Mouse (Mus musculus): ENCODE results near the gene Tpte. TPM values are rescaled to one million over a fixed set of nuclear protein-coding genes. Genes with fewer than 3 reads are reported as not detected.

Gene Tpte
- polyA plus RNA-seq, 1 experiment, result not detected

- no peak overlapping the region for H3K27ac ChIP-seq (ENCODE audit: insufficient read depth, low read depth, low read length)
- H3K4me3 ChIP-seq (ENCODE audit: insufficient read depth, low read depth, low read length), result no peak overlapping the region
- H3K4me1 ChIP-seq (ENCODE audit: control insufficient read depth, insufficient read depth, low read length), result no peaks in the 10 kb centered on the region
- no peaks in the 10 kb centered on the region for H3K27me3 ChIP-seq (replicated peaks; ENCODE audit: control insufficient read depth, insufficient read depth, low read length)
- no peaks in the 10 kb centered on the region for H3K36me3 ChIP-seq (ENCODE audit: control insufficient read depth, insufficient read depth, low read length)
- TF ChIP-seq CTCF (conservative IDR thresholded peaks at IDR 0.05; ENCODE audit: insufficient read depth, insufficient read length, low read depth, low read length), result no peak
- TF ChIP-seq POLR2A (IDR thresholded peaks at IDR 0.05; ENCODE audit: low read depth, low read length), result no peak
- DNase-seq, result peak; percentile 12
- WGBS, result 42% methylated on average over 9 of the region's 9 CpGs
These were observed 23.0 kb upstream of the Tpte start for GRCm38 (mm10) chr8:22260091-22260722.

GRCm38 (mm10) chr8:22262267-22262666 is 21.0 kb upstream of the Tpte start:
- Histone ChIP-seq H3K4me3 (ENCODE audit: insufficient read depth, low read depth, low read length) (no peak overlapping the region), H3K4me1 (ENCODE audit: control insufficient read depth, insufficient read depth, low read length) (no peaks in the 10 kb centered on the region), H3K27me3 (replicated peaks; ENCODE audit: control insufficient read depth, insufficient read depth, low read length) (no peaks in the 10 kb centered on the region), H3K36me3 (ENCODE audit: control insufficient read depth, insufficient read depth, low read length) (no peaks in the 10 kb centered on the region), H3K27ac (ENCODE audit: insufficient read depth, low read depth, low read length) (no peak overlapping the region)
- TF ChIP-seq POLR2A (IDR thresholded peaks at IDR 0.05; ENCODE audit: low read depth, low read length), result no peak
- no peak for TF ChIP-seq CTCF (conservative IDR thresholded peaks at IDR 0.05; ENCODE audit: insufficient read depth, insufficient read length, low read depth, low read length)
- no peak for DNase-seq
- 84% methylated on average over 3 of the region's 3 CpGs for WGBS

- DNase-seq, result no peak
- Histone ChIP-seq H3K36me3 (ENCODE audit: control insufficient read depth, insufficient read depth, low read length) (no peaks in the 10 kb centered on the region), H3K27ac (ENCODE audit: insufficient read depth, low read depth, low read length) (no peak overlapping the region), H3K4me3 (ENCODE audit: insufficient read depth, low read depth, low read length) (no peak overlapping the region), H3K4me1 (ENCODE audit: control insufficient read depth, insufficient read depth, low read length) (no peaks in the 10 kb centered on the region), H3K27me3 (replicated peaks; ENCODE audit: control insufficient read depth, insufficient read depth, low read length) (no peaks in the 10 kb centered on the region)
- WGBS, result 81% methylated on average over 6 of the region's 6 CpGs
- TF ChIP-seq POLR2A (IDR thresholded peaks at IDR 0.05; ENCODE audit: low read depth, low read length) (no peak), CTCF (conservative IDR thresholded peaks at IDR 0.05; ENCODE audit: insufficient read depth, insufficient read length, low read depth, low read length) (no peak)
These were observed 18.9 kb upstream of the Tpte start for GRCm38 (mm10) chr8:22264292-22264691.

GRCm38 (mm10) chr8:22264787-22265186 is 18.5 kb upstream of the Tpte start:
- Histone ChIP-seq H3K36me3 (ENCODE audit: control insufficient read depth, insufficient read depth, low read length) (no peaks in the 10 kb centered on the region), H3K4me1 (ENCODE audit: control insufficient read depth, insufficient read depth, low read length) (no peaks in the 10 kb centered on the region), H3K27ac (ENCODE audit: insufficient read depth, low read depth, low read length) (no peak overlapping the region), H3K4me3 (ENCODE audit: insufficient read depth, low read depth, low read length) (no peak overlapping the region), H3K27me3 (replicated peaks; ENCODE audit: control insufficient read depth, insufficient read depth, low read length) (no peaks in the 10 kb centered on the region)
- TF ChIP-seq CTCF (conservative IDR thresholded peaks at IDR 0.05; ENCODE audit: insufficient read depth, insufficient read length, low read depth, low read length), result no peak
- TF ChIP-seq POLR2A (IDR thresholded peaks at IDR 0.05; ENCODE audit: low read depth, low read length), result no peak
- peak; percentile 38 for DNase-seq
- 69% methylated on average over 6 of the region's 6 CpGs for WGBS

- Histone ChIP-seq H3K4me3 (ENCODE audit: insufficient read depth, low read depth, low read length) (no peak overlapping the region), H3K27ac (ENCODE audit: insufficient read depth, low read depth, low read length) (no peak overlapping the region), H3K27me3 (replicated peaks; ENCODE audit: control insufficient read depth, insufficient read depth, low read length) (no peaks in the 10 kb centered on the region), H3K36me3 (ENCODE audit: control insufficient read depth, insufficient read depth, low read length) (no peaks in the 10 kb centered on the region), H3K4me1 (ENCODE audit: control insufficient read depth, insufficient read depth, low read length) (no peaks in the 10 kb centered on the region)
- TF ChIP-seq POLR2A (IDR thresholded peaks at IDR 0.05; ENCODE audit: low read depth, low read length) (no peak), CTCF (conservative IDR thresholded peaks at IDR 0.05; ENCODE audit: insufficient read depth, insufficient read length, low read depth, low read length) (no peak)
- DNase-seq, result no peak
- 86% methylated on average over 1 of the region's 1 CpGs for WGBS
These were observed 18.0 kb upstream of the Tpte start for GRCm38 (mm10) chr8:22265194-22265593.

GRCm38 (mm10) chr8:22266809-22267208 is 16.4 kb upstream of the Tpte start:
- Histone ChIP-seq H3K4me1 (ENCODE audit: control insufficient read depth, insufficient read depth, low read length) (no peaks in the 10 kb centered on the region), H3K27me3 (replicated peaks; ENCODE audit: control insufficient read depth, insufficient read depth, low read length) (no peaks in the 10 kb centered on the region), H3K27ac (ENCODE audit: insufficient read depth, low read depth, low read length) (no peak overlapping the region), H3K36me3 (ENCODE audit: control insufficient read depth, insufficient read depth, low read length) (no peaks in the 10 kb centered on the region), H3K4me3 (ENCODE audit: insufficient read depth, low read depth, low read length) (no peak overlapping the region)
- TF ChIP-seq CTCF (conservative IDR thresholded peaks at IDR 0.05; ENCODE audit: insufficient read depth, insufficient read length, low read depth, low read length), result no peak
- TF ChIP-seq POLR2A (IDR thresholded peaks at IDR 0.05; ENCODE audit: low read depth, low read length), result no peak
- no peak for DNase-seq
- WGBS, result 93% methylated on average over 3 of the region's 3 CpGs

GRCm38 (mm10) chr8:22273142-22273541 is 10.1 kb upstream of the Tpte start:
- 81% methylated on average over 3 of the region's 3 CpGs for WGBS
- no peak for TF ChIP-seq CTCF (conservative IDR thresholded peaks at IDR 0.05; ENCODE audit: insufficient read depth, insufficient read length, low read depth, low read length)
- no peak for TF ChIP-seq POLR2A (IDR thresholded peaks at IDR 0.05; ENCODE audit: low read depth, low read length)
- no peaks in the 10 kb centered on the region for H3K36me3 ChIP-seq (ENCODE audit: control insufficient read depth, insufficient read depth, low read length)
- no peak for DNase-seq
- no peak overlapping the region for H3K27ac ChIP-seq (ENCODE audit: insufficient read depth, low read depth, low read length)
- H3K4me3 ChIP-seq (ENCODE audit: insufficient read depth, low read depth, low read length), result no peak overlapping the region
- no peaks in the 10 kb centered on the region for H3K27me3 ChIP-seq (replicated peaks; ENCODE audit: control insufficient read depth, insufficient read depth, low read length)
- H3K4me1 ChIP-seq (ENCODE audit: control insufficient read depth, insufficient read depth, low read length), result no peaks in the 10 kb centered on the region
